Mouse (Mus musculus): ENCODE data around the gene Satb1. TPM values are rescaled to one million over a fixed set of nuclear protein-coding genes. Genes with fewer than 3 reads are reported as not detected.

The Satb1 gene
- polyA plus RNA-seq, 1 experiment from 2014 or later = 18.0 TPM

- no peaks in the 10 kb centered on the region for H3K36me3 ChIP-seq
- H3K4me3 ChIP-seq = no peak overlapping the region
- no peak overlapping the region for H3K27ac ChIP-seq
- H3K27me3 ChIP-seq = no peaks in the 10 kb centered on the region
- H3K9ac ChIP-seq = no peak overlapping the region
- H3K4me2 ChIP-seq = no peak overlapping the region
- no peaks in the 10 kb centered on the region for H3K9me3 ChIP-seq
- ATAC-seq (ENCODE audit: insufficient number of reproducible peaks, insufficient read depth, low FRiP score, low TSS enrichment, low read depth) = no peak
- 66% methylated on average over 2 of the region's 2 CpGs for WGBS
- peaks cover 6% of the 10 kb centered on the region; the same call in 1 of the 2 replicates for H3K4me1 ChIP-seq
These were observed 137.8 kb downstream of the Satb1 start for GRCm38 (mm10) chr17:51695271-51695670.

- no peak overlapping the region for H3K4me2 ChIP-seq
- no peak for ATAC-seq (ENCODE audit: insufficient number of reproducible peaks, insufficient read depth, low FRiP score, low TSS enrichment, low read depth)
- peaks cover 3% of the 10 kb centered on the region; the same call in 1 of the 2 replicates for H3K27me3 ChIP-seq
- H3K27ac ChIP-seq = no peak overlapping the region
- no peak overlapping the region for H3K9ac ChIP-seq
- WGBS = 29% methylated on average over 2 of the region's 2 CpGs
- no peaks in the 10 kb centered on the region for H3K9me3 ChIP-seq
- no peaks in the 10 kb centered on the region for H3K36me3 ChIP-seq
- H3K4me1 ChIP-seq = peaks cover 9% of the 10 kb centered on the region; the same call in 1 of the 2 replicates
- no peak overlapping the region for H3K4me3 ChIP-seq
These were observed 142.6 kb downstream of the Satb1 start for GRCm38 (mm10) chr17:51690526-51690925.

- H3K4me1 ChIP-seq = peaks cover 9% of the 10 kb centered on the region; the same call in 1 of the 2 replicates
- ATAC-seq (ENCODE audit: insufficient number of reproducible peaks, insufficient read depth, low FRiP score, low TSS enrichment, low read depth) = no peak
- H3K27ac ChIP-seq = no peak overlapping the region
- H3K36me3 ChIP-seq = no peaks in the 10 kb centered on the region
- no peak overlapping the region for H3K4me3 ChIP-seq
- 90% methylated on average over 4 of the region's 4 CpGs for WGBS
- H3K4me2 ChIP-seq = no peak overlapping the region
- no peaks in the 10 kb centered on the region for H3K9me3 ChIP-seq
- peaks cover 3% of the 10 kb centered on the region; the same call in 1 of the 2 replicates for H3K27me3 ChIP-seq
- H3K9ac ChIP-seq = no peak overlapping the region
These were observed 145.9 kb downstream of the Satb1 start for GRCm38 (mm10) chr17:51687226-51687625.
